Mouse (Mus musculus) adrenal gland, adult 18-20 months (tissue): ENCODE data around the gene Prpf4. TPM values are rescaled to one million over a fixed set of nuclear protein-coding genes. Genes with fewer than 3 reads are reported as not detected.

Source experiments
- DNase-seq, 2 experiments: peaks; one replicate each; pipeline ENCODE4 v3.0.0; 2021 to 2022; ENCODE audit warnings: low spot score in 2 of 2
- total RNA-seq, 2 experiments: library from RNA; stranded (reverse); gene quantifications; 1 replicate in 1 of 2; 2 replicates in 1 of 2; pipeline ENCODE4 v1.2.3; 2021

Gene Prpf4
- total RNA-seq, 2 experiments from 2014 or later, result 22.8 to 27.6 TPM

DNA sequence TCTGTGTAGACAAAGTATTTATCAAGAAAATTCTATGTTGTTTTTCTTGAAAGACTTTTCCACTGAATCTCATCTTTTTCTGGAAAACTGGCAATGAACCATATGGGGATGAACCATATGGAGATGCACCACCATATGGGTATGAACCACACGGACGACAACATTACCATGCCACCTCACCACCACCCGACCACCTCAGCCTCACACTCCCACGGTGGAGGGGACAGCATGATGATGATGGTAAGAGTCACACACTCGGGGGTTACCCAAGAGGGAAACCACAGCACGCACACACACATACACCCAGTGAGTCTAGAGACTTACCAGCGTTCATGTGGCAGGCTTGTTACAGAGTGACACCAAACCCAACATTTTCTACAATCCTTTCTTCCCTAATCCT lies 23.2 kb upstream of the Prpf4 start:
- no peak for DNase-seq

GRCm38 (mm10) chr4:62389592-62390512 lies 18.7 kb upstream of the Prpf4 start:
- DNase-seq, result no peak

GRCm38 (mm10) chr4:62391892-62392291 lies 16.7 kb upstream of the Prpf4 start:
- no peak for DNase-seq

GRCm38 (mm10) chr4:62393459-62393858 lies 15.1 kb upstream of the Prpf4 start:
- no peak for DNase-seq

DNA sequence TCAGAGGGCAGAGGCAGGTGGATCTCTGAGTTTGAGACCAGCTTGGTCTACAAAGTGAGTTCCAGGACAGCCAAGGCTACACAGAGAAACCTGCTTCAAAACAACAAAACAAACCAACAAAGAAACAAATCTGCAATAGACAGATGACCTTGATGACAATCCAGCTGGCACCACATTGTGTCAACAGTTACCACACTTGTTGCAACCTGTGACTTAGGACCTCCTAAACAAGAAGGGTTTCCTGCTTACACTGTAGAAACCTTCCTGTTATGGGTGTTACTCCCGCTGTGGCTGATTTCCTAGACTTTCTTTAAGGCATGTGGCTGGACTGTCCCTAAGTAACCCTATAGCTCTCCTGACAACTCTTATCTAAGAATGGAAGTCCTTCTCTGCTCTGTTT lies 12.8 kb upstream of the Prpf4 start:
- no peak for DNase-seq

GRCm38 (mm10) chr4:62397616-62398365 lies 10.8 kb upstream of the Prpf4 start:
- DNase-seq, result no peak

- DNase-seq, result no peak
These were observed 9.6 kb upstream of the Prpf4 start for GRCm38 (mm10) chr4:62398956-62399355.

DNA sequence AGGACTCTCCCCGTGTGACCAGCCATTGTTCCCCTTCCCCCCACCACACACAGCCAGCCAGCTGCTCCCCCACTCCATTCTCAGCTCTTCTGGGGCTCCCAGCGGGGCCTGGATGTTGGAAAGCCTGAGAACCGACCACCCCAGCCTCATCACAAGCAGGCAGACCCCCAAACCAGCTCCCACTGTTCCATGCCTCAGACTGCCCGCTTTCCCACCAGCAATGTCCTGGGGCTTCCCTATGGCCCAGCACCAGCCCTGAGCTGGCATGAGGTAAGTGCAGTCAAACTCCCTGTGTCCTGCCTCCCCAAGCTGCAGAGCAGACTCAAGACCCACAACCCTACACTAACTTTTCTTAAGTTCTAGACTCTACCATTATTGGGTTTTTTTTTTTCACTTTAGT lies 2.5 kb upstream of the Prpf4 start:
- DNase-seq, result no peak

DNA sequence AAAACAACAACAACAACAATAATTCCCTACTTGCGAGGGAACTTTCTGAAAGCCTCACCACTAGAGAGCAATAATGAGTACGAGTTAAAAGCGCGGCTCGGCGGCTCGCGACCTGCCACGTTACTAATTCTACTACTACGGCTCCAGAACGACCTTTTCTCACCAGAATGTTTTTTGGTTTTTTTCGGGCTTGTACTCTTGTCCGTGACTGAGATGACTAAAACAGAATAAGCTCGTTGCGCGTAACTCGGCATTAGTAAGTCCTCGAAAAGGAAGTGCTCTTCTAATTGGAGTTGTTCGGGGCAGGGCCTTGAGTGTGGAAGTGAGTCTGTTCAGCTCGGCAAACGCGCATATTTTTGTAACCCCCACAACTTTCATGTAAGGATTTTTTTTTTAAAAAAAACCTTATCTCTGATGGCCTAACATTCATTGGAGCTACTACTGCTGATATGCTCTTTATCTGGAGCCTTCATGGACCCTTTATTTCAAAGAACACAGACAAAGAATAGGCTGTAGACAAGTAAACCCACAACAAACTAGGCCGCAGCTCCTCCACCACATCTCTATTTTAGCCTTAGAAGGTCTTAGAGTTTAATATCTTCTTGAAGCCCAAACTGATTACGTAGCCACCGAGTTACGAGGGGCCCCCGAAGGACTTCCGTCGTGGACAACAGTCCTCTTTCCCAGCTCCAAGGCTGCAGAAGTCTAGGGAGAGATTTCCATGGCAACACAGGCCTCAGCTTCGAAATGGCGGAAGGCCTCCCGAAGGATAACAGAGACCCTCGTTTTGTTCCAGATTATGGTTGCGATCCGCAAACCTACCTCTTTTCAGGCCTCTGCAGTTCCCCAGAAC lies 641 bp upstream of the Prpf4 start:
- DNase-seq, result peak; percentile 26 to 45

DNA sequence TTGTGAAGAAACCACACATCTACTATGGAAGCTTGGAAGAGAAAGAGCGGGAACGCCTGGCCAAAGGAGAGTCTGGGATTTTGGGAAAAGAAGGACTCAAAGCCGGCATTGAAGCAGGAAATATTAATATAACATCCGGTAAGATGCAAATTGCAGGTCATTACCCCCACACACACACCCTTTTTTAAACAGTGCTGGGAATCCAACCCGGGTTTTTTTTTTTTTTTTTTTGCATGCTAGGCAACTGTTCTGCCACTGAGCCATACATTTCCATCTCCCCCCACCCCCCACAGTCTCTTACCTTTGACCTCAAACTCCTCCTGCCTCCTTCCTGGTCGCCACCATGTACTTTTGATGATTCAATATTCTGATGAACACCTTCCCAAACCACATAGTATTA lies 1.0 kb downstream of the Prpf4 start:
- no peak for DNase-seq

DNA sequence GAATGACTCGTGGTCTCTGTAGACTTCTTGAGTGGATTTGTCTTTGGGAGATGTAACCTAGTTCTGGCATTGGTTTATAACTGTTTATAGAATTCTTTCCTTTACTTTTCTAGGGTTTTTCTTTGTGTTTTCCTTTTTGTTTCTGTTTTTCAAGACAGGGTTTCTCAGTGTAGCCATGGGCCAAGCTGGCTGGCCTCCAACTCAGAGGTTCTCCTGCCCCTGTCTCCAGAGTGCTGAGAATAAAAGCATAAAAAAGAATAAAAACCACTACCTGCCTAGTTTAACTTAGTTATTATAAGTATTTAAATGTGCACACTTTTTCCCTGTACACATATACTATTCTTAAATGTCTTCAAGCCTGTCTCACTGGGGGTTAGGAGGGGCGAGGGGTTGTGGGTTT lies 1.7 kb downstream of the Prpf4 start:
- DNase-seq, result no peak

DNA sequence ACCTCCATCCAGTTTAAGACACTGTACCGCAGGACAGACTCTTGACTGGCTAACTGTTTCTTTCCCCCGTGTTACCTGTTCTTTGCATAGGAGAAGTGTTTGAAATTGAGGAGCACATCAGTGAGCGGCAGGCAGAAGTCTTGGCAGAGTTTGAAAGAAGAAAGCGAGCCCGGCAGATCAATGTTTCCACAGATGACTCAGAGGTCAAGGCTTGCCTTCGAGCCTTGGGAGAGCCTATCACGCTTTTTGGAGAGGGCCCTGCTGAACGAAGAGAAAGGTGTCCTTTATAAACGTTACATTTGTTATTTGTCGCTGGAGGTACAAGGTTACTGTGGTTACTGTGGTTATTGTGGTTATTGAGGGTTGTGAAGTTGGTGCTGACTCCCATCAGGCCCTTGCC lies 3.0 kb downstream of the Prpf4 start:
- DNase-seq, result peak in 1 of 2 experiments; percentile 50

- DNase-seq, result no peak
These were observed 9.9 kb downstream of the Prpf4 start for GRCm38 (mm10) chr4:62418448-62418847.

- DNase-seq, result no peak
These were observed 10.5 kb downstream of the Prpf4 start for GRCm38 (mm10) chr4:62419091-62419490.

- DNase-seq, result no peak
These were observed 17.3 kb downstream of the Prpf4 start for GRCm38 (mm10) chr4:62425891-62426290.

DNA sequence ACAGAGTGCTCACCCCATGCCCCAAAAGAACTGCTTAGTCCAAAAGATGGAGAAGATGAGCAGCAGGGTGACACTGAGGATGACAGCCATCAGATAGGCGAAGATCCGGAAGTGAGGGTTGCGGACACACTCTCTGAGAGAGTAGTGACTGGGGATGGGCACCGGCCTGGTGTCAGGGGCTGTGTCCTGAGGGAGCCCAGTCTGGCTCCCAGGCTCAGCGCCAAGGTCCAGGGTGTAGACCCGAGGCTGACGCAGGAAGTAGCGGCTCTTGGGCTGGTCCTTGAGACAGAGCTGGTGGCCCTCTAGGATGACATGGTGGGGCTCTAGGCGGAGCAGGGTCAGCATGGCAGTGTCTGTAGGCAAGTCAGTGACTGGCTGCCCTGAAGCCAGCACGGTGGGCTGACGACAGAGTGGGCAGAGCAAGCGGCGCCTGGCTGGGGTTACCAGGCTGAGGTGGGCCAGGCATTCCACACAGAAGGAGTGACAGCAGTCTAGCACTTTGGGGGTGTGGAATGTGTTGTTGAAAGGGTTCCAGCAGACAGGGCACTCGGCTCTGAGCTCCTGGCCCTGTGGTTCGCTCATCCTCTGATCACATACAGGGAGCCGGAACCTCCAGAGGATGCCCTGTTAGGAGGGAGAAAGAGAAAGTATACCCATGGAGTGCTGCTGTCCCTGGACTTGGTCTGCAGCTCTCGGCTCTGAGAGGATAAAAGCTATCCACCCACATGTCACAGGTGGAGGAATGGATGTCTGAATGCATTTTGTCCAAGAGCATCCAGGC lies 19.6 kb downstream of the Prpf4 start:
- no peak for DNase-seq

- DNase-seq, result no peak
These were observed 21.0 kb downstream of the Prpf4 start for GRCm38 (mm10) chr4:62429616-62430015.

GRCm38 (mm10) chr4:62430678-62431077 lies 22.1 kb downstream of the Prpf4 start:
- DNase-seq, result no peak

DNA sequence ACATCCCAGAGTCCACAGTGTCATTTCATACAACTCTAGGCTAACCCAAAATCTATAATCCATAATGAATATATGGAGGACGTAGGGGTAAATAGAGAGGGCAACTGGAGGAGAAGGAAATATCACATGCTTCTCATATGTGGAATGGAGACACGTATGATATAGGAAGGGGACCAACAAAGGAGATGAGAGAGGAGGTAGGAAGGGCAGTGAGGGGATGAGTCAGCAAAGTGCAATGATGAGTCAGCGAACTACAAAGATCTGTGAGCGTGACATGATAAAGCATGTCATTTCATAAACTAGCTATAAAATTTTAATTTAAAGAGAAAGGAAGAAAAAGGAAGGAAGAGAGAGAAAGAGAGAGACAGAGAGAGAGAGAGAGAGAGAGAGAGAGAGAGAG lies 22.9 kb downstream of the Prpf4 start:
- no peak for DNase-seq
